ENCODE assay signal across 12 mouse cellular contexts in the genomic region with DNA sequence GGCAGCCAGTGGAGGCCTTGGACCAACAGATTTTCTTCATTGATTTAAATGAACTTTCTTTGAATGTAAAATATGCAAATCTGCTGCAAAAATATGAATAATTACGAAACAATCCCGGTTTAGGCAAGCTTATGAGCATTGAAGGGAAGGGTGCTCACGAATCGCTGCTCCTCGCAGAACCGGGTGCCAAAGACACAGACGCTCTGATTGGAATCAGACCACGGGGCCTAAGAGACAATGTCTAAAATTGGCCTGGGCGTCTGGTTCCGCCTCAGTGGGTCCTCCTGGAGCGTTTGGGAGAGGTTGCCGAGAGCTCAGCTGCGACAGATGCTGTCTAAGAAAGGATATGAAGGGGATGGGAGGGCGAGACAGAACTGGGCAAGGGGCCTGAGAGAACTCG. TPM values are rescaled to one million over a fixed set of nuclear protein-coding genes. Genes with fewer than 3 reads are reported as not detected.
DNase-seq lines count a peak whose midpoint lies in the region; ATAC-seq and TF ChIP-seq lines count a peak whose summit lies in the region.
"Had no signal": no experiment of that assay in that cellular context is flagged by ENCODE, and none has a peak within 500 bp of the region (broad histone marks: within the 10 kb centered on the region; RNA-seq: fewer than 3 reads in every experiment).

No protein-coding gene starts in this region.

- H3K27ac ChIP-seq in heart, embryonic 10.5 days, result no peak overlapping the region; the same call in 1 of the 2 replicates
- H3K27ac ChIP-seq in layer of hippocampus, adult 2 months, result peak overlapping the region; percentile 75
- H3K27ac ChIP-seq: embryonic facial prominence, embryonic 13.5 days; lung, embryonic 15.5 days; stomach, embryonic 15.5 days had no signal

- H3K27me3 ChIP-seq in heart, embryonic 10.5 days (ENCODE audit: insufficient read depth, poor library complexity, severe bottlenecking), result no peaks in the 10 kb centered on the region
- H3K27me3 ChIP-seq: embryonic facial prominence, embryonic 13.5 days; lung, embryonic 15.5 days; stomach, embryonic 15.5 days had no signal

- H3K4me3 ChIP-seq in heart, embryonic 10.5 days, result no peak overlapping the region
- no peak overlapping the region for H3K4me3 ChIP-seq in layer of hippocampus, adult 2 months
- H3K4me3 ChIP-seq: embryonic facial prominence, embryonic 13.5 days; lung, embryonic 15.5 days; stomach, embryonic 15.5 days had no signal

- ATAC-seq in erythroblast, adult 5-6 weeks (replicated peaks; ENCODE audit: low FRiP score, poor library complexity, severe bottlenecking), result no peak

- no peak for TF ChIP-seq CTCF in layer of hippocampus, adult 2 months (conservative IDR thresholded peaks at IDR 0.05)

- H3K36me3 ChIP-seq in heart, embryonic 10.5 days, result no peaks in the 10 kb centered on the region
- H3K36me3 ChIP-seq: embryonic facial prominence, embryonic 13.5 days; lung, embryonic 15.5 days; stomach, embryonic 15.5 days had no signal

- peak; percentile 22 to 33 for DNase-seq in heart, adult 18-20 months
- DNase-seq in heart, embryonic 10.5 days (ENCODE audit: low spot score), result no peak
- peak; percentile 52 to 66 for DNase-seq in frontal cortex, postnatal 14 days (ENCODE audit: low spot score in 2 of 2)
- DNase-seq in layer of hippocampus, adult 2 months (ENCODE audit: low spot score in 2 of 2), result peak; percentile 20 to 63
- DNase-seq in right cerebral cortex, adult 2 months (ENCODE audit: low spot score in 2 of 2), result peak; percentile 41 to 60
- no peak for DNase-seq in urinary bladder, postnatal 25 days (ENCODE audit: low spot score)
- DNase-seq in urinary bladder, postnatal 10 days (ENCODE audit: low spot score), result no peak
- DNase-seq: kidney, postnatal 4 days had no signal

- WGBS in heart, embryonic 10.5 days, result 80% methylated on average over 15 of the region's 15 CpGs

- H3K4me1 ChIP-seq in heart, embryonic 10.5 days, result 0 out of 2 replicates have a peak, but pooled peaks cover 2% of the 10 kb centered on the region
- H3K4me1 ChIP-seq: lung, embryonic 15.5 days had no signal

- H3K9me3 ChIP-seq in heart, embryonic 10.5 days, result no peaks in the 10 kb centered on the region
- H3K9me3 ChIP-seq: embryonic facial prominence, embryonic 13.5 days; lung, embryonic 15.5 days; stomach, embryonic 15.5 days had no signal

RNA-seq across cellular contexts. Expression of a gene that starts 42.0 kb away (rescaled TPM):
- total RNA-seq in heart, adult 18-20 months (2021), result 1 to 10 TPM; 3.4 to 4.3 TPM
- polyA plus RNA-seq in heart, embryonic 10.5 days (2016; fragmentation: Nextera tagmentation; extraction: Ambion mirVana), result 0.11 and 0.26 TPM in 2 replicates
- under 1 TPM; 0.33 to 0.39 TPM for total RNA-seq in layer of hippocampus, adult 2 months (2021)
- not detected in 2 replicates for total RNA-seq in erythroblast, adult 5-6 weeks (2015; ENCODE audit: low replicate concordance)
- total RNA-seq in erythroblast, adult 5-6 weeks (2017; ENCODE audit: low replicate concordance), result 0.09 TPM in 1 of 2 replicates, not detected in the other

Comparison
In these comparisons a context has a peak if more than half of its experiments do, and no peak if none do; other contexts are left out.
1. DNase-seq: peak in heart, adult 18-20 months (2 of 2), frontal cortex, postnatal 14 days (2 of 2), layer of hippocampus, adult 2 months (2 of 2) and right cerebral cortex, adult 2 months (2 of 2); none in heart, embryonic 10.5 days (single experiment), urinary bladder, postnatal 25 days (single experiment) and urinary bladder, postnatal 10 days (single experiment).